Mouse (Mus musculus): ENCODE results near the gene Ctnna2.

DNA sequence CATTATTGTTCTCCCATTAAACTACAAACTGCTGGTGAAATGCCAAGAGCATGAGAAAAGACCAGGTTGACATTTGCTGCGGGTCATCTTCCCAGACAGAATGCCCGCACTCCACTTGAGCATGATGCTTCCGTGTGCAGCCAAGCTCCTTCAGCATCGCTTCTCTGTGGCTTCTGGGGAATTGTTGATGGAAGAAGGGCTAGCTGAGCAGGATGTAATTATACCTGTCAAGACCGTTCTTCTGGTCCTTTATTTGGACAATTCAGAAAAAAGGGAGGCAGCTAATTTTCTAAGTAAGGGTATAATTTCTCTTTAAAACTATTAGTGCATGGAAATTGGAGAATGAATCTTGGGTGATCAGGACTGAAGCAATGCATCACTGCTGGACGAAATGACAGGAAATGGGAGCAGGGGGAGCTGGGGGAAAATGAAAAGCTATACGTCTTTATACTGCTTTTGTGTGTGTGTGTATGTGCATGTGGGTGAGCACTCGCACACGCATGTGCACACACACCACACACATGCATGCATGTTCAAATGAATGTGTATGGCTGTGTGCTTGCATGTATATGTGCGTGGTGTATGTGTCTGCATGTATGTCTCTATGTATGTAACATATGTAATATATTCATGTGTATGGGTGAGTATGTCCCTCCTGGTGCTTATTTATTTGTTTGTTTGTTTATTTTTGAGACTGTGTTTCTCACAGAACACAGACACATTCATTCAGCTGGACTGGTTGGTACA lies 211.0 kb downstream of the Ctnna2 start:
- TF ChIP-seq CTCF (IDR thresholded peaks at IDR 0.05; ENCODE audit: low read depth, low read length) (no peak), POLR2A (IDR thresholded peaks at IDR 0.05; ENCODE audit: extremely low read depth, insufficient read depth, low read length) (no peak)
